Mouse (Mus musculus): ENCODE results near the gene 1110059E24Rik. TPM values are rescaled to one million over a fixed set of nuclear protein-coding genes. Genes with fewer than 3 reads are reported as not detected.

Gene 1110059E24Rik
- polyA plus RNA-seq, 1 experiment from 2014 or later: 54.5 TPM

- Histone ChIP-seq H3K9me3 (no peaks in the 10 kb centered on the region), H3K4me1 (replicated peaks) (peaks cover 7% of the 10 kb centered on the region; the same call in 1 of the 2 replicates), H3K27ac (replicated peaks) (no peak overlapping the region), H3K4me3 (no peak overlapping the region), H3K4me2 (no peak overlapping the region), H3K9ac (no peak overlapping the region), H3K27me3 (no peaks in the 10 kb centered on the region), H3K36me3 (no peaks in the 10 kb centered on the region)
- WGBS: 91% methylated on average over 5 of the region's 5 CpGs
- no peak for ATAC-seq (ENCODE audit: low FRiP score, low read depth)
Measured at GRCm38 (mm10) chr19:21566484-21566883, 86.3 kb downstream of the 1110059E24Rik start.

- no peaks in the 10 kb centered on the region for H3K9me3 ChIP-seq
- no peak overlapping the region for H3K4me3 ChIP-seq
- 6% methylated on average over 1 of the region's 1 CpGs for WGBS
- no peaks in the 10 kb centered on the region for H3K4me1 ChIP-seq (replicated peaks)
- ATAC-seq (ENCODE audit: low FRiP score, low read depth): peak; percentile 48; the same call in 1 of the 2 replicates
- H3K27ac ChIP-seq (replicated peaks): no peak overlapping the region
- no peak overlapping the region for H3K9ac ChIP-seq
- no peaks in the 10 kb centered on the region for H3K27me3 ChIP-seq
- no peaks in the 10 kb centered on the region for H3K36me3 ChIP-seq
- no peak overlapping the region for H3K4me2 ChIP-seq
Measured at GRCm38 (mm10) chr19:21564461-21564797, 88.3 kb downstream of the 1110059E24Rik start.

GRCm38 (mm10) chr19:21563789-21564460 lies 88.9 kb downstream of the 1110059E24Rik start:
- H3K9me3 ChIP-seq: no peaks in the 10 kb centered on the region
- ATAC-seq (ENCODE audit: low FRiP score, low read depth): peak; percentile 74
- 26% methylated on average over 11 of the region's 11 CpGs for WGBS
- H3K4me1 ChIP-seq (replicated peaks): no peaks in the 10 kb centered on the region
- no peak overlapping the region for H3K9ac ChIP-seq
- no peak overlapping the region for H3K4me3 ChIP-seq
- no peaks in the 10 kb centered on the region for H3K36me3 ChIP-seq
- no peak overlapping the region for H3K27ac ChIP-seq (replicated peaks)
- H3K27me3 ChIP-seq: no peaks in the 10 kb centered on the region
- no peak overlapping the region for H3K4me2 ChIP-seq

- Histone ChIP-seq H3K27me3 (no peaks in the 10 kb centered on the region), H3K9ac (no peak overlapping the region), H3K4me1 (replicated peaks) (no peaks in the 10 kb centered on the region), H3K4me2 (no peak overlapping the region), H3K4me3 (no peak overlapping the region), H3K27ac (replicated peaks) (no peak overlapping the region), H3K36me3 (no peaks in the 10 kb centered on the region), H3K9me3 (no peaks in the 10 kb centered on the region)
- WGBS: 80% methylated on average over 3 of the region's 3 CpGs
- ATAC-seq (ENCODE audit: low FRiP score, low read depth): no peak
Measured at GRCm38 (mm10) chr19:21562996-21563395, 89.8 kb downstream of the 1110059E24Rik start.

- WGBS: 82% methylated on average over 9 of the region's 9 CpGs
- Histone ChIP-seq H3K4me3 (no peak overlapping the region), H3K27me3 (no peaks in the 10 kb centered on the region), H3K4me2 (no peak overlapping the region), H3K4me1 (replicated peaks) (no peaks in the 10 kb centered on the region), H3K27ac (replicated peaks) (no peak overlapping the region), H3K36me3 (no peaks in the 10 kb centered on the region), H3K9me3 (no peaks in the 10 kb centered on the region), H3K9ac (no peak overlapping the region)
- no peak for ATAC-seq (ENCODE audit: low FRiP score, low read depth)
Measured at GRCm38 (mm10) chr19:21552801-21553200, 100.0 kb downstream of the 1110059E24Rik start.

- WGBS: 87% methylated on average over 5 of the region's 5 CpGs
- H3K4me3 ChIP-seq: no peak overlapping the region
- H3K9ac ChIP-seq: no peak overlapping the region
- H3K27me3 ChIP-seq: no peaks in the 10 kb centered on the region
- H3K27ac ChIP-seq (replicated peaks): no peak overlapping the region
- H3K9me3 ChIP-seq: no peaks in the 10 kb centered on the region
- no peak overlapping the region for H3K4me2 ChIP-seq
- no peak for ATAC-seq (ENCODE audit: low FRiP score, low read depth)
- no peaks in the 10 kb centered on the region for H3K36me3 ChIP-seq
- H3K4me1 ChIP-seq (replicated peaks): no peaks in the 10 kb centered on the region
Measured at GRCm38 (mm10) chr19:21551921-21552536, 100.7 kb downstream of the 1110059E24Rik start.

- Histone ChIP-seq H3K4me2 (no peak overlapping the region), H3K9ac (no peak overlapping the region), H3K36me3 (no peaks in the 10 kb centered on the region), H3K4me3 (no peak overlapping the region), H3K9me3 (no peaks in the 10 kb centered on the region), H3K4me1 (replicated peaks) (no peaks in the 10 kb centered on the region), H3K27me3 (no peaks in the 10 kb centered on the region), H3K27ac (replicated peaks) (no peak overlapping the region)
- 90% methylated on average over 3 of the region's 3 CpGs for WGBS
- ATAC-seq (ENCODE audit: low FRiP score, low read depth): no peak
Measured at GRCm38 (mm10) chr19:21549713-21550112, 103.1 kb downstream of the 1110059E24Rik start.

- ATAC-seq (ENCODE audit: low FRiP score, low read depth): no peak
- Histone ChIP-seq H3K27me3 (no peaks in the 10 kb centered on the region), H3K27ac (replicated peaks) (no peak overlapping the region), H3K4me1 (replicated peaks) (no peaks in the 10 kb centered on the region), H3K9ac (no peak overlapping the region), H3K4me2 (no peak overlapping the region), H3K36me3 (no peaks in the 10 kb centered on the region), H3K4me3 (no peak overlapping the region), H3K9me3 (no peaks in the 10 kb centered on the region)
- 87% methylated on average over 3 of the region's 3 CpGs for WGBS
Measured at GRCm38 (mm10) chr19:21548947-21549346, 103.8 kb downstream of the 1110059E24Rik start.

- Histone ChIP-seq H3K4me3 (no peak overlapping the region), H3K9ac (no peak overlapping the region), H3K27me3 (no peaks in the 10 kb centered on the region), H3K4me1 (replicated peaks) (no peaks in the 10 kb centered on the region), H3K4me2 (no peak overlapping the region), H3K27ac (replicated peaks) (no peak overlapping the region), H3K36me3 (no peaks in the 10 kb centered on the region), H3K9me3 (no peaks in the 10 kb centered on the region)
- 84% methylated on average over 3 of the region's 3 CpGs for WGBS
- ATAC-seq (ENCODE audit: low FRiP score, low read depth): no peak
Measured at GRCm38 (mm10) chr19:21537125-21537524, 115.7 kb downstream of the 1110059E24Rik start.

Other genes starting within 250 kb of the 1110059E24Rik start
- gene Gda, start 179.5 kb downstream of the 1110059E24Rik start, polyA plus RNA-seq (2015; fragmentation: Nextera tagmentation; extraction: Ambion mirVana): 0.31 and 0.39 TPM in 2 replicates
- 38.8 and 39.4 TPM in 2 replicates for gene Abhd17b, start 209 bp upstream of the 1110059E24Rik start, polyA plus RNA-seq (2015; fragmentation: Nextera tagmentation; extraction: Ambion mirVana)
- gene Cemip2, start 125.4 kb upstream of the 1110059E24Rik start, polyA plus RNA-seq (2015; fragmentation: Nextera tagmentation; extraction: Ambion mirVana): 24.0 and 31.0 TPM in 2 replicates

Measured in hindbrain, embryonic 15.5 days (tissue).